Mouse (Mus musculus) cerebellum, adult 9-10 months (tissue): ENCODE measurements around the gene Lrp5.

Source experiments
- DNase-seq: peaks from one replicate; pipeline ENCODE4 v3.0.0; 2022

Lrp5 gene

GRCm38 (mm10) chr19:3653508-3653907 is 32.9 kb downstream of the Lrp5 start:
- no peak for DNase-seq

GRCm38 (mm10) chr19:3651989-3652388 is 34.4 kb downstream of the Lrp5 start:
- no peak for DNase-seq

GRCm38 (mm10) chr19:3651220-3651619 is 35.1 kb downstream of the Lrp5 start:
- no peak for DNase-seq

GRCm38 (mm10) chr19:3650448-3650847 is 35.9 kb downstream of the Lrp5 start:
- no peak for DNase-seq

DNA sequence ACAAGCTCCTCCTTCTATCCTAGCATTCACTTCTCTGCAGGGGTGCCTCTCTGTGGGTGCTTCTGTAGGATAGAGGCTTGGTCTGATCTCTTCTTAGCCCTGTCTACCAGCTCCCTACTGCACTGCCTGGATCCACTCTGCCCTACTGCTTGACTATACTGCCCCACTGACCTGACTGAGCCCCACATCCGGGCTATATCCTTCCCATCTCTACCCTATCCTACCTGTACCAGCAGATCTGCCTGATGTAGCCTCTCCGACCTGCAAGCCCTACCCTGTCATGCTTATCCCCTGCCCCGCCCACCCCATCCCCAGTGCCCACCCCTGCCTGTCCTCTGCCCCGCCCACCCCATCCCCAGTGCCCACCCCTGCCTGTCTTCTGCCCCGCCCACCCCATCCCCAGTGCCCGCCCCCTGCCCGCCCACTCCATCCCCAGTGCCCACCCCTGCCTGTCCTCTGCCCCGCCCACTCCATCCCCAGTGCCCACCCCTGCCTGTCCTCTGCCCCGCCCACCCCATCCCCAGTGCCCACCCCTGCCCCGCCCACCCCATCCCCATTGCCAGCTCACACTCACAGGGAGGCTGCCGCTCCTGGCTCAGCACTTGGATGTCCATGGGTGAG is 37.4 kb downstream of the Lrp5 start:
- no peak for DNase-seq

DNA sequence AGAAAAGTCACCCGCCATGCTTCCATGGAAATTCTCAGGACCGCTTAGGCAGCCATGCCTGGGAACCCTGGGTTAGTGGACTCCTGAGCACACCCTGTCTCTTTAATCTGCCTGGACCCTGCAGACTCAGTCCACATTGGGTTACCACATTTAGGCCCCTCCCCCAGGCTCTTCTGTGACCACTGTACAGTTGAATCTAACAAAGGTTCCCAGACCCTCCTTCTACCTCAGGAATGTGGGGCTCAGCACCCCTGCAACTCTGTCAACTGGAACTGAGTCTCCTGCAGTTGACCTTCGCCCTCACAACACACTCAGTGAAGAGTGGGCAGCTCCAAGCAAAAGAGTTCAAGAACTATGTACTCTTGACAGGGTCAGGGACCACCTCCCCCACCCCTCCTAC is 38.4 kb downstream of the Lrp5 start:
- no peak for DNase-seq

DNA sequence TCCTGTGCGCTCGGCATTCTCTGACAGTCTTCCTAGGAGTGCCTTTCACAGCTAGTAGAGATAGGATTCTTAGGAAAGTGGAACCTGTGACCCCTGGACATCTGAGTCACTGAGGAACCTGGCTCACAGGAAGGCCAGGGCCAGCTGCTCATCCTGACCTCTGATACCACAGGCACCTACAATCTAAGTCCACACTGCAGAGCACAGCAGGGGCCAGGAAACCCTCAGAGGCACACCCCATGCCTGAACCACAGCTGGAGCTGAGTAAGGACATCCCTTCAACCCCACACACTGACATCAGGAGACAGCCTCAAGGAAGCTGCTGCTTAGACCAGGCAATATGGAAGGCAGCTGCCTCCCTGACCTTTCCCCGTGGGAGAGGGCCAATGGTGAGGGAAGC is 40.6 kb downstream of the Lrp5 start:
- no peak for DNase-seq

DNA sequence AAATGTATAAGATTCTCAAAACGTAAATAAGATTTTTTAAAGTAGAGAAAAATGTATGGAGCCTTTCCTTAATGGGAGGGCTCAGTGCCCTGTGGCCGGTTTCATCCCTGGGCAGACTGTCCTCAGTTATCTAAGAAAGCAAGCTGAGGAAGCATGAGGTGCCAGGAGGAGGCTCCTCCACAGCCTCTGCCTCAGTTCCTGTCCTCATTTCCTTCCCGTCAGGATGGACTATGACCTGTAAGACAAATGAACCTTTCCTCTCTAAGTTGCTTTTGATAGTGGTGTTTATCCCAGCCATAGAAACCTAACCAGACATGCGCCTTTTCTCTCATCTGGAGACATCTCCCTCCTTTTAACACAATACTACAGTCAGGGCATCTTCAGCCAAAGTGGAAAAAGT is 41.0 kb downstream of the Lrp5 start:
- DNase-seq: no peak

GRCm38 (mm10) chr19:3639561-3639960 is 46.8 kb downstream of the Lrp5 start:
- no peak for DNase-seq

DNA sequence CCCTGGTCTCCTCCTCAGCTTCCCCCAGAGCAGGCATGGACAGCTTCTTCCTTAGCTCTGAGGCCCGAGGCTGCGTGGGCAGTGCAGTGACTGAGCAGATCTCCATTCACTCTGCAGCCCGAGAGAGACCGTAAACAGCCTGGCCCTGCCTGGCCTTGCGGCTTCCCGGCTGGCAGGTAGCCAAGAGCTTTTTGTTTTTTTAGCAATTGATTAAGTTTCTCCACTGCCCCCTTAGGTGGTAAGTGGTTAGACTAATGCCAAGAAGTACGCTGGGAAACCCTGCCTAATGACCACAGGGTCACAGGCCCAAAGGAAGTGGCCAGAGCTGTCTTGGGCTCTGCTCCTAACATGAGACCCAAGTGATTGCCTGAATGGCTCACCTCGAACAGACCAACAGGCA is 47.7 kb downstream of the Lrp5 start:
- DNase-seq: no peak

GRCm38 (mm10) chr19:3632018-3632417 is 54.3 kb downstream of the Lrp5 start:
- no peak for DNase-seq

GRCm38 (mm10) chr19:3631431-3631830 is 54.9 kb downstream of the Lrp5 start:
- DNase-seq: no peak

GRCm38 (mm10) chr19:3630486-3630885 is 55.9 kb downstream of the Lrp5 start:
- DNase-seq: peak; percentile 48

DNA sequence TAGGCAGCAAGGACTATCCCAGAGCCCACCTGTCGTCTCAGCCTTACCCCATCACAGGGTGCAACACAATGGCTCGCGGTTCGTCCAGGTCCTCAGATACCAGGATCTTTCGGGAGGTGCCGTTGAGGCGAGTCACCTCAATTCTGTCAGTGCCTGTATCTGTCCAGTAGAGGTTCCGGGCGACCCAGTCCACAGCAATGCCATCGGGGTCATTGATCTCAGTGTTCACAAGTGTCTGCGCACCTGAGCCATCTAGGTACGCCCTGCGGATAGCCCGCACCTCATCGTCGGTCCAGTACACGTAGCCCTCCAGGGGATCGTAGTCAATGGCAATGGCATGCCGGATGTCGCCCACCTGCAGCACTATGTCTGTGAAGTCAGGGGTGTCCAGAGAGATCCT is 56.3 kb downstream of the Lrp5 start:
- DNase-seq: no peak

DNA sequence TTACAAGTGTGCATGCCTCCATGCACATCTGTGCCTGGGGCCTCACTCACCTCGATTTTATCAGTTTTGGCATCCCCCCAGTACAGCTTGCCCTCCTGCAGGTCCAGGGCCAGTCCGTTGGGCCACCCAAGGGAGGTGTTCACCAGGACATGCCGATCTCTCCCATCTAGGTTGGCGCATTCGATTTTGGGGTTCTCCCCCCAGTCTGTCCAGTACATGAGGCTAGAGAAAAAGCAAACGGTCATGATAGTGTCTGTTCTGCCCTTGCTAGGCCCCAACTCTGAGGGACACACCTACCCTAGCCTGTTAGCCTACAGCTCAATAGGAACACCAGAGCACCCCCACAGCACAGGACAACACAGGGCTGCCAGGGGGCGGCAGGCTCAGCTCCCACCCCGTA is 58.1 kb downstream of the Lrp5 start:
- no peak for DNase-seq

DNA sequence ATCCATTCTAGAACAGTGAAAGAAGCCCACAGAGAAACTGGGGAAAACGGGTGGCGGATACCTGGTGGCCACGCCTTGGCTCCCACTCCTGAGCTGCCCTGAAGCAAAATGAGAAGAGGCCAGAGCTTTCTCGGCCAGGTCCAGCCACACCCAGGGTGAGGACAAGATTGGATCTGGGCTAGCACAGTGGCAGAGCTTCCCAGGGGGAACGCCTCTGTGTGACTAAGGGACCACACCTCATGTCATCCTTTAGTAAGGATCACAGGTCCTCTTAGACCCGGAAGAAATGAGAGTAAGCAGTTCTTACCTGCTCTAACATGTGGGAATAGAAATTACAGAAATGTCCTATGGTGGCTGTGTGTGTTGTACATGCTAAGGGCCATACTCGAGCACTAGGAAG is 61.3 kb downstream of the Lrp5 start:
- no peak for DNase-seq

DNA sequence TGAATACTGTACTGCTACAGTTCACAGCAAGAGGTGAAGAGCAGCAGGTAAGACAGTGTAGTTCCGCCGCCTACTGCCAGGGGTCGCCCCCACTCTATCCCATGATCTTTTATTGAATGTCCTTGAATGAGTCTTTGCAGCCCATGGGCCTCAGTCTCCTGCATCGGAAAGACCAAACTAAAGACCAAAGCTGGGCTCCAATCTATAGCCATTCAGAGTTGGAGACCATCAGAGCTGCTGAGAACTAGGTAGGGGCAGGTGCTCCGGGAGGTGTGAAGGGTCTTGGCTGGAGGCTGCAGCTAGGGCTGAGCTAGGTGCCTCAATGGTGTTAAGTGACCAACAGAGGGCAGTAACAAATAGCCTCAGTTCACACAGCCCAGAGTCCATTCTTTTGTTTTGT is 62.5 kb downstream of the Lrp5 start:
- peak; percentile 20 for DNase-seq

DNA sequence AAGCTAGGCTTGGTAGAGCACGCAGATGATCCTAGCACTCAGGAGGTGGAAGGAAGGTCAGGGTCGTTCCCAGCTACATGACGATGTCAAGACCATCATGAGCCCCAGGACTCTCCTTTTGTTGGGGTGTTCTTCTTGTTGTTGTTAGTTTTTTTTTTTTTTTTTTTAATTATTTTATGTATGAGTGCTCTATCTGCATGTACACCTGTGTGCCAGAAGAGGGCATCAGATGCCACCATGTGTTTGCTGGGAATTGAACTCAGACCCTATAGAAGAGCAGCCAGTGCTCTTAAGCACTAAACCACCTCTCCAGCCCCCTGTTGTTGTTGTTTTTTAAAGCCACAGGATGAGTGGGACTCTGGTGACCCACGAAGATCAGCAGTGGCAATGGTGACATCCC is 63.1 kb downstream of the Lrp5 start:
- DNase-seq: no peak

DNA sequence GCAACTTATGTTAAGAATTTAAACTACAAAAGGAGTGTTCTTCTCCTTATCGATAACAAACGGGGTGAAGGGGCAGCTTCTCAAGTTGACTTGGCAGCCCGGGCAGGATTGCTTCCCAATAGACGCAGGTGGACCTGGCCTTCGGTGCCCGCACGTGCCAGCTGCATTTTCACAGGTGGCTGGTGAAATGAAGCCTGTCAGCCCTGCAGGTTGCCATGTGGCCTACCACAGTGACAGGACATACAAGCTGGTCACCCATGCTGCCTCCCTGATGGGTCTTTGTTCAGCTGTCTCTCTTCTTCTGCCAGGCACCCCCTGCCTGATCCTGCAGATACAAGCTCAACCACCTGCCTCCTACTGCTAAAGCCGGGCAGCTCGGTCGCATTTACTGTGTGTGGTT is 65.5 kb downstream of the Lrp5 start:
- DNase-seq: peak; percentile 15

GRCm38 (mm10) chr19:3619359-3619758 is 67.0 kb downstream of the Lrp5 start:
- DNase-seq: no peak

DNA sequence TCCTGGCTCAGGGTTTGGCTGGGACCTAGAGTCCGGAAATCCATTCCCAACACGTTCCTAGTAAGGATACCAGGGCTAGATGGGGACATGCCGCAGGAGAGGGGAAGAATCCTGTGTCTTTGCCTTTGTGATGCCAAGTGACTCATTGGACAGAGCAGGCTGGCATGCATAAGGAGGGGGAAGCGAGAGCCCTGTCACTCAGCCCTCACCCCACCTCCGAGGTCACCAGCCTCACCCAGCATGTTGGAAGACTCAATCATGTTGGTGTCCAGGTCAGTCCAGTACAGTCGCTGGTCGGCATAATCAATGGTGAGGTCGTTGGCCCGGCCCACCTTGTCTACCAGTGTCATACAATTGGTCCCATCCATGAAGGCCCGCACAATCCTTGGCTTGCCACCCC is 72.4 kb downstream of the Lrp5 start:
- no peak for DNase-seq

DNA sequence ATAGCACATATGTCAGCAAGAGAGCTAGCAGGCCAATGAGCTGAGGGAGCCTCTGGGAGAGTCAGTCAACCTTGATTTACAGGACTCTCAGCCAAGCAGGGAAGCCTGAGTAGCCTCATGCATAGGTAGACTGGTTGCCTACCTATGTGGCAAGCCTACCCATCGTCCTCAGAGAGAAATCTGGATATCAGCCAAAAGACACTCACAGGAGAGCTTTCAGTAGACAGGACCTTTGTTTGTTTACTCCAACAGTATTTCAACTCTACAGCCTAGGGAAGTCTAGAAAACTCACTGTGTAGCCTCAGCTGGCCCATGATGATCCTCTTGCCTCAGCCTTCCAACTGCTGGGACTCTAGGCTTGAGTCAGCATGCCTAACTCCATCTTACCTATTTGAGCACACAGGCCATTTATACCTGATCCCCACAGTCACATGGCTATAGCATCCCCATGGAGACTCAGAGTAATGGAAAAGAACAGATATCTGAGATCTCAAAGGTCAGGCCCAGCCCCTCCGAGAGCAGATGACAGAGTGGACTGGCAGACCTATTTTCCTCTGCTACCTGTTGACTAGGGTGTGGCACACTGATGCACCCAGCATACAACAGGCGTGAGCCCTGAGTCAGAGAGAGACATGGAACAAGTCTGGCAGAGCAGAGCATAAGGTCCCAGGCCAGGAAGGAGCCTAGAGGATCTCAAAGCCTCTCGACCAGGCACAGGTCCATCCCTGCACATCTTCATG is 73.7 kb downstream of the Lrp5 start:
- DNase-seq: no peak

- no peak for DNase-seq
These were observed 74.6 kb downstream of the Lrp5 start for GRCm38 (mm10) chr19:3611730-3612129.

DNA sequence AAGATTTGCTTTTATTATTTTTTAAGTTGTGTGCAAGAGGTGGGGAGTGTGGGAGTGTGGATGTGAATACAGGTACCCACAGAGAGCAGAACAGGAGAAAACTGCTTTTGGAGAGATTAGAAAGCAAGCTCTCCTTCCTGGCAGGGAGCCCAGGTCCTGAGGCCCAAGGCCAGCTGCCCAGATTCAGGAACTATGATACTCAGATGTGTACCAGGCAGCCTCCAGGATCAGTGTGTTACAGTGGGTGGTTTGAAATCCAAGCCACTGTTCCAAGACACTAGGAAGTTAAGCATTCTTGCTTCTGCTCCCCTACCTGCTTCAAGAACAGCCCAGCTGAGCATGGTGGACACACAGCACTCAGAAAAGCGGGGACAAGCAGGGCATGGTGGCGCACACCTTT is 75.5 kb downstream of the Lrp5 start:
- peak; percentile 52 for DNase-seq

GRCm38 (mm10) chr19:3609826-3610225 is 76.5 kb downstream of the Lrp5 start:
- DNase-seq: no peak
